13 mouse cellular contexts compared by ENCODE assay signal in the genomic region with DNA sequence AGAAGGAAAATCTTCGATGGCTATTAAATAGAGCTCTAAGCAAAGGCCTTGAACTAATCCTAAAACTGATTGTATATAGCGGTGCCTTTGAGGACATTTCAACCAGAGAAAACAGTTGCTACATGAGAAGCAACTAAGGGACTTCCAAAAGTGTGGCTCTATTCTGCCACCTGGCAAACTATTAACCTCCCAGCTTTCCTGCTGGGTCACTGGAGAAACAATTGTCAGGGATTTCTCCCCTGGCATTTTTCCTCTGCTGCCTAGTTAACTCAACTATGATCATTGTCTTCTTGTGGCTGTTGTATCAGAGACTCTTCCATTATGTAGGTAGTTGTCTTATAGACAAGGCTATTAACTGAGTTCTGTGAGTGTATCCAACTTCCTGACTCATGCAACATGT.
"Had no signal": no experiment of that assay in that cellular context is flagged by ENCODE, and none has a peak within 500 bp of the region (broad histone marks: within the 10 kb centered on the region; RNA-seq: fewer than 3 reads in every experiment).

No protein-coding gene starts in this region.

- DNase-seq: gastrocnemius, postnatal 10 days; gastrocnemius, postnatal 25 days; heart, adult 18-20 months; heart, postnatal 10 days; heart, postnatal 4 days; kidney, adult 18-20 months; kidney, adult 8-10 months; kidney, postnatal 10 days; kidney, postnatal 25 days; kidney, postnatal 4 days; liver; liver, embryonic 13.5 days; liver, postnatal 0 days had no signal
